Mouse (Mus musculus) forelimb bud, embryonic 11.5 days (tissue): ENCODE results near the gene Cnot9.
"Not testable (repeated sequence)": the region's sequence is repeated elsewhere in the genome, so short reads cannot be mapped to it uniquely, and the experiment has no call there.

Experiments
- DNase-seq: peaks from one replicate; pipeline ENCODE4 v3.0.0-alpha.2; 2012; ENCODE audit warnings: low read depth, low spot score

Gene Cnot9

GRCm38 (mm10) chr1:74505721-74506464, at the start of gene Cnot9:
Cnot9 (plus strand) TSS chr1:74506058.
- peak; percentile 100 for DNase-seq

DNA sequence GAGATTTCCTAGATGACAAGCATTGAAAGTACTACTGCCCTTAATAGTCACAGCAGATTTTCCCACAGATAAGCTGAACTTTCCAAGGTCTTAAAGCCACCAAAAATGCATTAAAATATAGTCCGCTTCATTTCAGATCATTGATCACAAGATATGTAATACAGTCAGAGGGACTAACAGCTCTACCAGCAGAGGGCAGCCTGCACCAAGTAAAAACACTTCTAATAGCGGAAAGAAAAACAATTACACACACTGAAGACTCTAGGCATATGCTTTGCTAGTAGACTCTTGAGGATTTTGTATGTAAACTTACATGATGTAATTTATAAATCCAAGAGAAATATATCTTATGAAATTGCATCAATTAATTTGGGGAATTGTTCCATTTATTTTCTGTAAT, 45.6 kb upstream of the Cnot9 start:
- DNase-seq = peak; percentile 10

- no peak for DNase-seq
Observed at GRCm38 (mm10) chr1:74485792-74486191, 20.1 kb upstream of the Cnot9 start.

- DNase-seq = no peak
Observed at GRCm38 (mm10) chr1:74501106-74501505, 4.8 kb upstream of the Cnot9 start.

DNA sequence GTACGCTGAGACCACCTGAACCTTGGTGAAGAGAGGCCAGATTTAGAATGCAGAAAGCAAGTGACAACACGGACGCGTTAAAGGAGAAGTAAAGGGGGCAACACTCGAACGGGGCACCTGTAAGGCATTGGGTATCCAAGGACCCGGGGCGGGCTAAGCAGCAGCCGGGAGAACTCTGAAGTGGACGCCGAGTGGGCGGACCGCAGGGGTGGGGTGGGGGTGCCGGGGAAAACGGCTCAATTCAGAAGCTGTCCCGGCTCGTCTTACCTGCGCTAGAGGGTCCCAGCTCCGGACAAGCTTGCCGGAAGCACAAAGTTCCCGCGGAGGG, 501 bp upstream of the Cnot9 start:
- no peak for DNase-seq

- DNase-seq = peak; percentile 76
Observed at GRCm38 (mm10) chr1:74506471-74506881, 618 bp downstream of the Cnot9 start.

- DNase-seq = no peak
Observed at GRCm38 (mm10) chr1:74507780-74508179, 1.9 kb downstream of the Cnot9 start.

DNA sequence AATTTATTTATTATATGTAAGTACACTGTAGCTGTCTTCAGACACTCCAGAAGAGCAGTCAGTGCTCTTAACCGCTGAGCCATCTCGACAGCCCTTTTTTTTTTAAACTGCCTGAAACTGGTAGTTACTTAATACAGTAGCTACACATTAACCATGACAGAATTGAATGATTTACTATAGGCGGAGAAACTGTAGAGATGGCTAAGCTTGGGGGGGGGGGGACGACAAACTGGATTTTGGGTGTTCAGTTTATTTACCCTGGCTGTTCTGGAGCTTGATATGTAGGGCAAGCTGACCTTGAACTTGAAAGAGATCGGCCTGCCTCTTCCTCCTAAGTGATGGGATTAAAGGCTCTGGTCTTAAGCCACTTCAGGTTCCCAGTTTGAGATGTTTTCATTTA, 5.4 kb downstream of the Cnot9 start:
- DNase-seq = no peak

DNA sequence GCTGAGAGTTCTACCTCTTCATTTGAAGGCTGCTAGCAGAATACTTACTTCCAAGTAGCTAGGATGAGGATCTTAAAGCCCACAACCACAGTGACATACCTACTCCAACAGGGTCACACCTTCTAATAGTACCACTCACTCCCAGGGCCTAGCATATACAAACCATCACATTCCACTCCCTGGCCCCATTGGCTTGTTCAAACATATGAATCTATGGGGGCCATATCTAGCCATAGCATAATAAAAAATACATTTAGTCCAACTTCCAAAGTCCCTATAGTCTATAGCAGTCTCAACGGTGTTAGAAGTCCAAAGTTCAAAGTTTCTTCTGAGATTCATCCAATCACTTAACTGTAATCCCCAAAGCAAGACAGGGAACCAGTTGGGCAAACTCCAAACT, 7.1 kb downstream of the Cnot9 start:
- DNase-seq = not testable (repeated sequence)

- DNase-seq = no peak
Observed at GRCm38 (mm10) chr1:74519875-74520274, 14.0 kb downstream of the Cnot9 start.

DNA sequence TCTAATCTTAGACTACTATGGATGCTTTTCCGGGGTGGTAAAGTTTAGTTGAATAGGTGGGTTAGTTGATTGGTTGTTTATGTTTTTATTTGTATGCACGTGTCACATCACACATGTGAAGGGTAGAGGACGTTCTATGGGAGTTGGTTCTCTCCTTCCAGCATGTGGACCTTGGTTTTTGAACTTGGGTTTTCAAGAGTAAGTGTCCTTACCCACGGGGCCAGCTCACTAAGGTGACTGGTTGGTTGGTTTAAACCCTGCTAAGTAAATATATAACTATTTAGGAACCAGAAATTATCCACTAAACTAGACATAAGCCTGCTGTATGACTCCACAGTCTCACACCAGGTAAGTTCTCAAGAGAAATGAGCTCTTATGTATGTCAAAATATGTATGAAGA, 18.9 kb downstream of the Cnot9 start:
- no peak for DNase-seq

DNA sequence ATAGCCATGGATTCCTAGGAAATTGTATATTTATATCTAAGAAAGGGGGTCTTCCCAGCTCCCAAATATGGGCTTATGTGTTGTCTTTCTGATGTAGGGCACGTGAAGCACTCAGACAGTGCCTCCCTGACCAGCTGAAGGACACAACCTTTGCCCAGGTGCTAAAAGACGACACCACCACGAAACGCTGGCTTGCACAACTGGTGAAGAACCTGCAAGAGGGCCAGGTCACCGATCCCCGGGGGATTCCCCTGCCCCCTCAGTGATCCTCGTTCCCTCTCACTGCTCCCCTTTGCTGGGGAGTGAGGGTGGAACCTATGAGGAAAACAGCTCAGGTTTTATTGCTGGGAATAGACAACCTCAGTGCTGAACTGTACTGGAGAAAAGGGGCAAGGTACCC, 22.7 kb downstream of the Cnot9 start:
- no peak for DNase-seq

- DNase-seq = no peak
Observed at GRCm38 (mm10) chr1:74538650-74539049, 32.8 kb downstream of the Cnot9 start.

DNA sequence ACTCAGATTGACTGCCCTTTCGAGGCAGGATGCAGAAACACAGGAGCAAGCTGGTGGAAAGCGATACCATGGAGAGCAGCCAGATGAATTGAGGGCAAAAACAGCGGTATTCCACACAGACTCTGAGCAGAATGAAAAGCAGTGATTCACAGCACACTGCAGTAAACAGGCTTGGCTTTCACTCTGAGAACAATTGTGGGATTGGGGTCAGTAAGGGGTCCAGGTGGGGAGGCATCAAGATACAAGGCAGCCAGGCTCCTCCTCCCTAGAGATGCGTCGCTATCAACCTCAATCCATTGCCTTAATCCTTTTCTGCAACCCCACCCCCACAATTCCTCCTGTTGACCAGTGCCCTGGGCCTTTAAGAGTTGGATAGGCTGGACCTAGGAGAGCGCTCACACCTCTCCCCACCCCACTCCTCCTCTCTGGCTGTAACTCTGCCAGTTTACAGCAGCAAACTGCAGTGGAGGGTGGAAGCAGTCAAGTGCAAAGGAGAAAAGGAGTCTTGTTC, 36.6 kb downstream of the Cnot9 start, which contains the start of gene Plcd4:
Gene Plcd4 (plus strand): TSS at position 438 of the 511 bp plus-strand sequence.
- peak; percentile 14 for DNase-seq

GRCm38 (mm10) chr1:74544184-74544583, 38.3 kb downstream of the Cnot9 start, which contains the start of gene Usp37:
Usp37 (minus strand) TSS chr1:74544284.
- DNase-seq = no peak

GRCm38 (mm10) chr1:74559061-74559460, 53.2 kb downstream of the Cnot9 start:
- DNase-seq = no peak

DNA sequence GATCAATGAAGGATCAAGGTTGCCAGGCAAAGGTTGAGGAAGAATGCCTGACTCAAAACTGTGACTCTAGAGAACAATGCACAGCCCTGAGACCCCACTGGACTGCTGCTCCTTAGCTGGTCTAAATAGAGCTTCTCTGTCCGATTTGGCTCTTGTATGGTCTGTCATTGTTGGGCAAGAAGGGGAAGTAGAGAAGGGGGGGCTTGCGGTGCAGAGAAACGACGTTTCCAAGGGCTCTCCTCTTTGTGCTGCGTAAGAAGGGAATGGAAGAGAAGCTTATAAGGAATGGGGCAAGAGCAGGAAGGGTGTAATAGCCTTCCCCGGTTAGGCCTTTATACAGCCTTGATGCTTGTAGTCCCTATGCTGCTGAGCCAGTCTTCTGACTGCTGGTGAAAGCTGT, 60.0 kb downstream of the Cnot9 start:
- no peak for DNase-seq

- no peak for DNase-seq
Observed at GRCm38 (mm10) chr1:74569739-74570719, 64.2 kb downstream of the Cnot9 start.
